Comparison of ENCODE assay signal across 31 mouse cellular contexts in genomic region chr19:23988166-23988565, GRCm38 (mm10). TPM values are rescaled to one million over a fixed set of nuclear protein-coding genes. Genes with fewer than 3 reads are reported as not detected.
"Had no signal": no experiment of that assay in that cellular context is flagged by ENCODE, and none has a peak within 500 bp of the region (broad histone marks: within the 10 kb centered on the region; RNA-seq: fewer than 3 reads in every experiment).

No protein-coding gene starts in this region.

- H3K4me1 ChIP-seq: limb, embryonic 12.5 days; limb, embryonic 13.5 days; limb, embryonic 15.5 days; liver, embryonic 12.5 days; liver, embryonic 13.5 days; liver, embryonic 15.5 days; lung, embryonic 15.5 days; megakaryocyte, embryonic 14.5 days; midbrain, embryonic 10.5 days; midbrain, embryonic 12.5 days; neural tube, embryonic 12.5 days had no signal

- DNase-seq: left cerebral cortex, postnatal 4 days; liver; liver, embryonic 13.5 days; liver, postnatal 0 days; lung, adult 18-20 months; lung, adult 2 months; lung, embryonic 14.5 days; lung, postnatal 10 days; lung, postnatal 14 days; lung, postnatal 36 days; lung, postnatal 4 days; midbrain, embryonic 14.5 days had no signal

- H3K27me3 ChIP-seq: limb, embryonic 12.5 days; limb, embryonic 13.5 days; limb, embryonic 15.5 days; liver, embryonic 12.5 days; liver, embryonic 13.5 days; liver, embryonic 15.5 days; lung, embryonic 15.5 days; midbrain, embryonic 12.5 days; midbrain, embryonic 13.5 days; midbrain, embryonic 15.5 days; neural tube, embryonic 12.5 days had no signal

- H3K9me3 ChIP-seq: limb, embryonic 10.5 days; limb, embryonic 12.5 days; limb, embryonic 13.5 days; limb, embryonic 15.5 days; liver, embryonic 12.5 days; liver, embryonic 13.5 days; liver, embryonic 15.5 days; lung, embryonic 15.5 days; midbrain, embryonic 10.5 days; midbrain, embryonic 12.5 days; midbrain, embryonic 13.5 days; midbrain, embryonic 15.5 days; neural tube, embryonic 12.5 days had no signal

- H3K27ac ChIP-seq: limb, embryonic 10.5 days; limb, embryonic 12.5 days; limb, embryonic 13.5 days; limb, embryonic 15.5 days; liver, embryonic 12.5 days; liver, embryonic 13.5 days; liver, embryonic 14.5 days; liver, embryonic 15.5 days; lung, embryonic 15.5 days; macrophage; midbrain, embryonic 10.5 days; midbrain, embryonic 12.5 days; midbrain, embryonic 13.5 days; midbrain, embryonic 15.5 days; neural tube, embryonic 12.5 days had no signal

- H3K4me3 ChIP-seq: limb, embryonic 10.5 days; limb, embryonic 12.5 days; limb, embryonic 13.5 days; limb, embryonic 15.5 days; liver, embryonic 12.5 days; liver, embryonic 13.5 days; liver, embryonic 15.5 days; lung, embryonic 15.5 days; megakaryocyte, embryonic 14.5 days; midbrain, embryonic 10.5 days; midbrain, embryonic 12.5 days; midbrain, embryonic 13.5 days; midbrain, embryonic 15.5 days; myocyte; neural tube, embryonic 12.5 days had no signal

- H3K36me3 ChIP-seq: limb, embryonic 10.5 days; limb, embryonic 12.5 days; limb, embryonic 13.5 days; limb, embryonic 15.5 days; liver, embryonic 12.5 days; liver, embryonic 13.5 days; liver, embryonic 15.5 days; lung, embryonic 15.5 days; midbrain, embryonic 12.5 days; midbrain, embryonic 13.5 days; midbrain, embryonic 15.5 days; neural tube, embryonic 12.5 days had no signal

RNA-seq across cellular contexts. Expression of gene Fam189a2, which starts 42.7 kb away (rescaled TPM):
- total RNA-seq: megakaryocyte progenitor cell, adult 5-6 weeks; megakaryocyte-erythroid progenitor cell, adult 5-6 weeks; monocyte, adult 5-6 weeks had no signal
- polyA plus RNA-seq: macrophage had no signal
